Mouse (Mus musculus): ENCODE measurements around the gene Tuba1a.

The Tuba1a gene

GRCm38 (mm10) chr15:98953401-98954356 is at the start of gene Tuba1a, which contains the start of gene Gm49450:
TSS of gene Tuba1a (minus strand) at chr15:98953703.
TSS of gene Gm49450 (minus strand) at chr15:98953551.
- DNase-seq = peak; percentile 97

- no peak for DNase-seq
Observed at GRCm38 (mm10) chr15:99001451-99001931, 48.0 kb upstream of the Tuba1a start.

- peak; percentile 57 for DNase-seq
Observed at GRCm38 (mm10) chr15:99000535-99001283, 47.2 kb upstream of the Tuba1a start.

- DNase-seq = no peak
Observed at GRCm38 (mm10) chr15:98998775-98999157, 45.3 kb upstream of the Tuba1a start.

- DNase-seq = no peak
Observed at GRCm38 (mm10) chr15:98997938-98998774, 44.7 kb upstream of the Tuba1a start.

GRCm38 (mm10) chr15:98996840-98997239 is 43.3 kb upstream of the Tuba1a start:
- DNase-seq = no peak

GRCm38 (mm10) chr15:98994957-98995520 is 41.5 kb upstream of the Tuba1a start:
- DNase-seq = no peak

- peak; percentile 91 for DNase-seq
Observed at GRCm38 (mm10) chr15:98993865-98994264, 40.4 kb upstream of the Tuba1a start.

GRCm38 (mm10) chr15:98993093-98993793 is 39.7 kb upstream of the Tuba1a start:
- DNase-seq = peak; percentile 93

GRCm38 (mm10) chr15:98992086-98992912 is 38.8 kb upstream of the Tuba1a start:
- DNase-seq = peak; percentile 63

GRCm38 (mm10) chr15:98991540-98992050 is 38.1 kb upstream of the Tuba1a start:
- DNase-seq = no peak

- DNase-seq = no peak
Observed at GRCm38 (mm10) chr15:98990669-98991539, 37.4 kb upstream of the Tuba1a start.

- DNase-seq = no peak
Observed at GRCm38 (mm10) chr15:98989701-98990430, 36.4 kb upstream of the Tuba1a start.

- DNase-seq = no peak
Observed at GRCm38 (mm10) chr15:98988787-98989186, 35.3 kb upstream of the Tuba1a start.

- no peak for DNase-seq
Observed at GRCm38 (mm10) chr15:98987661-98988181, 34.2 kb upstream of the Tuba1a start.

- DNase-seq = no peak
Observed at GRCm38 (mm10) chr15:98987077-98987630, 33.7 kb upstream of the Tuba1a start.

GRCm38 (mm10) chr15:98985982-98986715 is 32.6 kb upstream of the Tuba1a start:
- DNase-seq = peak; percentile 23

Measured in thymus, postnatal 14 days (tissue).